Mouse (Mus musculus) stomach, embryonic 14.5 days (tissue): ENCODE measurements around the gene Scgb2b27. TPM values are rescaled to one million over a fixed set of nuclear protein-coding genes. Genes with fewer than 3 reads are reported as not detected.

Experiments
- polyA plus RNA-seq: library from polyadenylated mRNA; unstranded; fragments of >200 nt; fragmentation: Nextera tagmentation; extraction: Ambion mirVana; gene quantifications from 2 replicates; pipeline ENCODE4 v1.2.1, GENCODE M21; 2014

The Scgb2b27 gene
- polyA plus RNA-seq, 1 experiment from 2014 or later, result not detected

Other genes starting within 250 kb of the Scgb2b27 start
- not detected in 2 replicates for gene Scgb2b26, start 68.9 kb downstream of the Scgb2b27 start, polyA plus RNA-seq
- gene Scgb1b27, start 7.5 kb upstream of the Scgb2b27 start, polyA plus RNA-seq, result not detected in 2 replicates
- not detected in 2 replicates for gene Scgb1b30, start 81.5 kb upstream of the Scgb2b27 start, polyA plus RNA-seq
- 7.1 TPM in 2 replicates for gene Wtip, start 119.3 kb upstream of the Scgb2b27 start, polyA plus RNA-seq
- 193 and 196 TPM in 2 replicates for gene Uba2, start 155.7 kb upstream of the Scgb2b27 start, polyA plus RNA-seq
- gene Pdcd2l, start 182.7 kb upstream of the Scgb2b27 start, polyA plus RNA-seq, result 57.1 and 64.1 TPM in 2 replicates
- 354 and 363 TPM in 2 replicates for gene Gpi1, start 216.4 kb upstream of the Scgb2b27 start, polyA plus RNA-seq
- gene Gm6096, start 237.1 kb upstream of the Scgb2b27 start, polyA plus RNA-seq, result 0.70 and 0.80 TPM in 2 replicates